Mouse (Mus musculus) heart, embryonic 13.5 days (tissue): ENCODE data around the gene Srrd. TPM values are rescaled to one million over a fixed set of nuclear protein-coding genes. Genes with fewer than 3 reads are reported as not detected.

Experiments used
- ATAC-seq: fragments of 200-750 bp; cut with Nextera tagmentation; 2 replicates; pipeline ENCODE4 v1.8.0; 2017; ENCODE audit warnings: moderate TSS enrichment; ENCODE audit not compliant: insufficient number of reproducible peaks, low FRiP score, low TSS enrichment; ENCODE audit errors: extremely low read depth
- H3K27ac ChIP-seq: fragments of 300-500 bp; sonication (generic); replicated peaks from 2 replicates; pipeline ENCODE4 v1.5.1; 2015; ENCODE audit warnings: moderate library complexity, mild to moderate bottlenecking, inconsistent platforms
- H3K27me3 ChIP-seq: fragments of 300-500 bp; sonication (generic); replicated peaks from 2 replicates; pipeline ENCODE4 v1.6.1; 2015; ENCODE audit warnings: mild to moderate bottlenecking, inconsistent platforms
- H3K36me3 ChIP-seq: fragments of 300-500 bp; sonication (generic); 2 replicates; pipeline ENCODE4 v1.6.1; 2015; ENCODE audit warnings: mild to moderate bottlenecking, inconsistent platforms
- H3K4me1 ChIP-seq: fragments of 300-500 bp; sonication (generic); 2 replicates; pipeline ENCODE4 v1.6.1; 2015; ENCODE audit warnings: inconsistent platforms
- H3K4me2 ChIP-seq: fragments of 300-500 bp; sonication (generic); 2 replicates; pipeline ENCODE4 v1.6.1; 2015; ENCODE audit warnings: inconsistent platforms, mild to moderate bottlenecking, moderate library complexity
- H3K4me3 ChIP-seq: fragments of 300-500 bp; sonication (generic); 2 replicates; pipeline ENCODE4 v1.5.1; 2015; ENCODE audit warnings: moderate library complexity, mild to moderate bottlenecking, inconsistent platforms
- H3K9ac ChIP-seq: fragments of 300-500 bp; sonication (generic); 2 replicates; pipeline ENCODE4 v1.6.1; 2015; ENCODE audit warnings: inconsistent platforms, mild to moderate bottlenecking, moderate library complexity
- H3K9me3 ChIP-seq: fragments of 300-500 bp; sonication (generic); 2 replicates; pipeline ENCODE4 v1.6.1; 2016; ENCODE audit warnings: inconsistent platforms
- WGBS: fragments of 180-500 bp; shearing (Covaris S2); methylation state at CpG from one replicate; pipeline ENCODE4 v1.1.7; 2015; ENCODE audit warnings: mixed read lengths; 5-methylcytosine and 5-hydroxymethylcytosine counted together
- polyA plus RNA-seq: library from polyadenylated mRNA; unstranded; fragments of >200 nt; fragmentation: Nextera tagmentation; extraction: Ambion mirVana; gene quantifications from 2 replicates; pipeline ENCODE4 v1.2.1, GENCODE M21; 2015

Srrd gene
- polyA plus RNA-seq, 1 experiment from 2014 or later, result 24.0 TPM

- Histone ChIP-seq H3K36me3 (peaks cover 74% of the 10 kb centered on the region), H3K9ac (no peak overlapping the region), H3K27ac (no peak overlapping the region), H3K4me3 (no peak overlapping the region), H3K27me3 (no peaks in the 10 kb centered on the region), H3K4me1 (peaks cover 16% of the 10 kb centered on the region), H3K4me2 (no peak overlapping the region), H3K9me3 (no peaks in the 10 kb centered on the region)
- no peak for ATAC-seq
- WGBS, result 58% methylated on average over 11 of the region's 11 CpGs
Measured at GRCm38 (mm10) chr5:112313222-112313885, 29.5 kb downstream of the Srrd start.

DNA sequence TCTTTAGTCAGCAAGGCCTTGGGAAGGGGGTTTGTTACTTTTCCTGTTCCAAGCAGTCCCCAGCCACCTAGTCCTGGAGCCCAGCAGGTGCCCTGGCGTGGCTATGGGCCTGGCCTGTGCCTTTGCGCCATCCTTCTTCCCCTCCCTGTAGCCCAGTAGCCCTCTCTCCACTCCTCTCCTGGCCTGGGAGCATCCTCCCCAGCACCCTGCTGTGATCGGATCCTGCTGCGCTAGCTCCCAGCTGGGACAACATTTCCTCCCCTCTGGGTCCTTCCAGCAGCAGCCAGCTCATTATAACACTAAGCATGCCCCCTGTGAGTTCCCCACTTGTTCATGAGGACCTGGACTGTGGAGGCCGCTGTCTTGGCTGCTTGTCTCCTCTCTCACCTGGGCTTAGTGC lies 37.0 kb downstream of the Srrd start:
- H3K4me3 ChIP-seq, result no peak overlapping the region
- no peaks in the 10 kb centered on the region for H3K9me3 ChIP-seq
- 91% methylated on average over 5 of the region's 5 CpGs for WGBS
- H3K36me3 ChIP-seq, result peaks cover 71% of the 10 kb centered on the region
- H3K4me1 ChIP-seq, result no peaks in the 10 kb centered on the region
- H3K9ac ChIP-seq, result no peak overlapping the region
- no peaks in the 10 kb centered on the region for H3K27me3 ChIP-seq
- no peak overlapping the region for H3K27ac ChIP-seq
- H3K4me2 ChIP-seq, result no peak overlapping the region
- no peak for ATAC-seq

DNA sequence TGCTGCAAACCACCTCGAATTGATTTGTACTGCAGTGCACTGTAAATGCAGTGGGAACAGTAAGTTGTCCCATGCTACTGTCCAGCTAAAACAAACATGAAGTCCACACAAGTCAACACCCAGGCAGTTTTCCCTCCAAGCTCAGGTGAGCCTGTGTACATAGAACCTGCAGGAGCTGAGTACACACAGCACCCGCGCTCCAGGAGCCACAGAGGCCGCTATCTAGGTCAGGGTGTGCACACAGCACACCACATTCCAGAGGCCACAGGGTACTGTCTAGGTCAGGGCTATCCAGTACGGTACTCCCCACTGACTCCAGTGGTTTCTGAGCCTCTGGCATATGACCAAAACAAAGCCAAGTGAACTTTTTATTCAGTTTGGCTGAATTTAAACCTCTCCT lies 40.5 kb downstream of the Srrd start:
- Histone ChIP-seq H3K4me2 (no peak overlapping the region), H3K9me3 (no peaks in the 10 kb centered on the region), H3K4me3 (no peak overlapping the region), H3K27me3 (no peaks in the 10 kb centered on the region), H3K4me1 (peaks cover 33% of the 10 kb centered on the region), H3K36me3 (peaks cover 36% of the 10 kb centered on the region), H3K27ac (no peak overlapping the region), H3K9ac (no peak overlapping the region)
- no peak for ATAC-seq
- 74% methylated on average over 5 of the region's 5 CpGs for WGBS

GRCm38 (mm10) chr5:112301694-112302093 lies 41.1 kb downstream of the Srrd start:
- WGBS, result 73% methylated on average over 4 of the region's 4 CpGs
- Histone ChIP-seq H3K27ac (no peak overlapping the region), H3K27me3 (no peaks in the 10 kb centered on the region), H3K4me3 (no peak overlapping the region), H3K9me3 (no peaks in the 10 kb centered on the region), H3K4me1 (peaks cover 39% of the 10 kb centered on the region), H3K4me2 (no peak overlapping the region), H3K9ac (no peak overlapping the region), H3K36me3 (peaks cover 29% of the 10 kb centered on the region)
- no peak for ATAC-seq

DNA sequence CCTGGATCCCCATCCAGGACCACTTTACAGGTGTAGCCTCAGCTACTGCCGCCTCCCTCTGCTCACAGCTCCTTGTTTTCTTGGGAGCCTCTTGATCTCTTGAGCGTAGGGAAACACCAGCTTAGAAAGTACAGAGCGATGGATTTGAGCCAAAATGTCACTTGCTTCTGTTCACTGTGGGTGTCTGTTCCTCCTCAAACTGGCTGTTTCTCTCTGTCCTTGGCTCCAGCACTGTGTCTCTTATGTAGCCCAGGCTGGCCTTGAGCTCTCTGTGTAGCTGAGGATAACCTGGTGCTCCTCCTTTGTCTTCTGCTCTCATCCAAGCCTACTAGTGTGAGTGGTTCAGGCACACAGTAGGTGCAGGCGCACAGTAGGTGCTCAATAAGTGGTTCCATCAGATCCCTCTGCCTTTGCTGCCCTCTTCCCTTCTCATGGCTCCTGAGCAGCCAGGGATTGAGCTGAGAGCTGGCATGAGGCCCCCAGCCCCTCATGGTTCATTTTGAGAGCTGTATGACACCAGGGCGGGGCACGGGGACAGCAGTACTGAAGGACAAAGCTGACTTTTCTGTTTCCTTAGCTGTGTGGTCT lies 42.0 kb downstream of the Srrd start:
- Histone ChIP-seq H3K4me3 (no peak overlapping the region), H3K4me1 (peaks cover 48% of the 10 kb centered on the region), H3K9ac (no peak overlapping the region), H3K4me2 (no peak overlapping the region), H3K27ac (no peak overlapping the region), H3K9me3 (no peaks in the 10 kb centered on the region), H3K36me3 (peaks cover 23% of the 10 kb centered on the region), H3K27me3 (no peaks in the 10 kb centered on the region)
- no peak for ATAC-seq
- WGBS, result 83% methylated on average over 6 of the region's 6 CpGs

DNA sequence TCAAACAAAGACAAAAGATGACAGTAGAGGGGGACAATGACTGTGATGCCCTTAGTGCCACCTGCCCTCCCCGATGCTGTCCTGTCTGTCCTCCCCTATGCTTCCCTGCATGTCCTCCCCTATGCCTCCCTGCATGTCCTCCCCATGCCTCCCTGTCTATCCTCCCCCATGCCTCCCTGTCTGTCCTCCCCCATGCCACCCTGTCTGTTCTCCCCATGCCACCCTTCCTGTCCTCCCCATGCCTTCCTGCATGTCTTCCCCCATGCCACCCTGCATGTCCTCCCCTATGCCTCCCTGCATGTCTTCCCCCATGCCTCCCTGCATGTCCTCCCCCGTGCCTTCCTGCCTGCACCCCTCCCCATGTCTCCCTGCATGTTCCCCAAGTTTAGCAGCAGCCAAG lies 42.7 kb downstream of the Srrd start:
- no peak overlapping the region for H3K4me3 ChIP-seq
- H3K9ac ChIP-seq, result no peak overlapping the region
- H3K4me2 ChIP-seq, result no peak overlapping the region
- ATAC-seq, result no peak
- peaks cover 55% of the 10 kb centered on the region for H3K4me1 ChIP-seq
- no peaks in the 10 kb centered on the region for H3K27me3 ChIP-seq
- H3K9me3 ChIP-seq, result no peaks in the 10 kb centered on the region
- H3K36me3 ChIP-seq, result peaks cover 16% of the 10 kb centered on the region; the same call in 1 of the 2 replicates
- no peak overlapping the region for H3K27ac ChIP-seq
- WGBS, result 69% methylated on average over 2 of the region's 2 CpGs

DNA sequence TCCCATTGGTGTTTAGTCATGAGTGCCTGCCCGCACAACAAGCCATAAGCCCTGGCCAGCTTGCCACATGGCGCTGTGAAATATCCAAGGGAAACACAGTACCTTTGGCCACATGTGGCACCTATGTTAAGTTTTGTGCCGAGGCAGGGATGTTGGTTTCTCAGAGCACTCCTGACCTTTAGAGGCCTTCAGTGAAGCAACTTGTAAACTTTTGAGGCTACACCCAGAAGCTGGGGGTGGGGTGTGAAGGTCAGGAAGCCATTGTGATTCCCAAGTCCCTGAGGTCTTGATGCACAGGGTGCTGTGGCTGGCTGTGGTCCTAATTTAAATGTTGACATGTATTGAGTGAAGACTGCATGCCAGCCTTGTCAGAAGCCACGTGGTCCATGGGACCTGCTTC lies 43.4 kb downstream of the Srrd start:
- H3K27me3 ChIP-seq, result no peaks in the 10 kb centered on the region
- WGBS, result 82% methylated on average over 4 of the region's 4 CpGs
- H3K4me2 ChIP-seq, result no peak overlapping the region
- no peaks in the 10 kb centered on the region for H3K9me3 ChIP-seq
- H3K4me3 ChIP-seq, result no peak overlapping the region
- no peak overlapping the region for H3K9ac ChIP-seq
- H3K4me1 ChIP-seq, result peaks cover 62% of the 10 kb centered on the region
- ATAC-seq, result no peak
- H3K36me3 ChIP-seq, result peaks cover 10% of the 10 kb centered on the region; the same call in 1 of the 2 replicates
- peak overlapping the region; percentile 63 for H3K27ac ChIP-seq

DNA sequence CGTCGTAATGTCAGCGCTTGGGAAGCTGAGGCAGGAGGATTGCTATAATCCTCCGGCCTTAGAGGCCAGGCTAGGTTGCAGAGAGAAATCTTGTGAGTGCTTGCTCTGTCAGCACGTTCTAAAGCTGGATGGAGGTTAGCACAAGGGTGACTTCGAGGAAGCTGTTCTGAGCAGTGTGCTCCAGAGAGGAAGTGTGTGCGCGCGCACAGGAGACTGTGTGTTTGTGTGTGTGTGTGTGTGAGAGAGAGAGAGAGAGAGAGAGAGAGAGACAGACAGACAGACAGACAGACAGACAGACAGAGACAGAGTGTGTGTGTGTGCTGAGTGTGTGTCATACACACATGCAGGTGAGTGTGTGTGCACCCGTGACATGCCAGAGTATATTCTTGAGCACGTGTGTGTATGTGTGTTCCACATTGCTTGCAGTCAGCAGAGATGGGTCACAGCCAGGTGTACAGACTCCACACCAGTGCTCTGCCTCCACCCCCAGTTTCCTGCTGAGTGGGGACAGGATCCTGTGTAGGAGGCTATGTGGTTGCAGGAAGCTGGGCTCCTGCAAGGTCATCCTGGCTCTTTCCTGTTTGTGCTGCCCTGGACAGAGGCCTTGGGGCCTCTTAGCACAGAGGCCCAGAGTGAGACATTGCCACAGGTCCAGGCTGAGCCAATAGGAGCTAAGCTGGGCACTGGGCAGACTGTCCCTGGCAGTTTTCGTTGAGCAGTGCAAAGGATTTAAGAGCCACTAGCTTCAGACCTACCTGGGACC lies 44.4 kb downstream of the Srrd start:
- 72% methylated on average over 12 of the region's 12 CpGs for WGBS
- H3K27me3 ChIP-seq, result no peaks in the 10 kb centered on the region
- peak overlapping the region; percentile 63 for H3K27ac ChIP-seq
- peaks cover 5% of the 10 kb centered on the region; the same call in 1 of the 2 replicates for H3K36me3 ChIP-seq
- no peak for ATAC-seq
- no peak overlapping the region for H3K4me3 ChIP-seq
- no peak overlapping the region for H3K4me2 ChIP-seq
- H3K4me1 ChIP-seq, result peaks cover 71% of the 10 kb centered on the region
- H3K9me3 ChIP-seq, result no peaks in the 10 kb centered on the region
- H3K9ac ChIP-seq, result peak overlapping the region; percentile 24; the same call in 1 of the 2 replicates

DNA sequence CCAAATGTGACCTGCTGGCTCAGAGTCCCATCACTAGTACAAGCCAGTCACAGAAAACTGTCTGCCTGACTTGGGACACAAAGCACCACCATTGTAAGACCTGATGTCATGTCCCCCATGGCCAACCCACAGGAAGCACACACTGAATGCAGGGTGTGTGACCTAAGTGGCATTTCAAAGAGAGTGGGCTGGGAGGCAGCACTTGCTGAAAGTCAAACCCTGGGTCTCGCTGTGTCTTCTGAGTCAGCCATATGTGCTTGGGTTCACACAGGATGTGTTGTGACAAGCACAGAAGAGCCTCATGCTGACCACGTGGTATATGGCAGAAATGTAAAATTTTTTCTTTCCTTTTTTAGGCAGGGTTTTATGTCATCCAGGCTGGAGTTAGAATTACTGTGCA lies 45.6 kb downstream of the Srrd start:
- no peaks in the 10 kb centered on the region for H3K9me3 ChIP-seq
- ATAC-seq, result no peak
- H3K4me3 ChIP-seq, result no peak overlapping the region
- peaks cover 3% of the 10 kb centered on the region; the same call in 1 of the 2 replicates for H3K36me3 ChIP-seq
- no peaks in the 10 kb centered on the region for H3K27me3 ChIP-seq
- no peak overlapping the region for H3K4me2 ChIP-seq
- WGBS, result 58% methylated on average over 2 of the region's 2 CpGs
- H3K27ac ChIP-seq, result peak overlapping the region; percentile 63
- H3K4me1 ChIP-seq, result peaks cover 83% of the 10 kb centered on the region
- H3K9ac ChIP-seq, result 0 out of 2 replicates have a peak overlapping the region, but pooled peaks have one; percentile 29

GRCm38 (mm10) chr5:112296404-112297181 lies 46.2 kb downstream of the Srrd start:
- H3K4me2 ChIP-seq, result no peak overlapping the region
- no peaks in the 10 kb centered on the region for H3K27me3 ChIP-seq
- peak overlapping the region; percentile 63 for H3K27ac ChIP-seq
- no peaks in the 10 kb centered on the region for H3K9me3 ChIP-seq
- no peak overlapping the region for H3K4me3 ChIP-seq
- 0 out of 2 replicates have a peak overlapping the region, but pooled peaks have one; percentile 29 for H3K9ac ChIP-seq
- H3K36me3 ChIP-seq, result no peaks in the 10 kb centered on the region
- H3K4me1 ChIP-seq, result peaks cover 88% of the 10 kb centered on the region
- WGBS, result 33% methylated on average over 6 of the region's 6 CpGs
- no peak for ATAC-seq

- ATAC-seq, result no peak
- Histone ChIP-seq H3K4me1 (peaks cover 87% of the 10 kb centered on the region), H3K9me3 (no peaks in the 10 kb centered on the region), H3K4me3 (no peak overlapping the region), H3K36me3 (no peaks in the 10 kb centered on the region), H3K9ac (no peak overlapping the region), H3K27me3 (no peaks in the 10 kb centered on the region), H3K27ac (no peak overlapping the region), H3K4me2 (no peak overlapping the region)
- WGBS, result 65% methylated on average over 8 of the region's 8 CpGs
Measured at GRCm38 (mm10) chr5:112295564-112295963, 47.3 kb downstream of the Srrd start.
